Mouse (Mus musculus) small intestine, adult 2 months (tissue): ENCODE results near the gene Fam149b. TPM values are rescaled to one million over a fixed set of nuclear protein-coding genes. Genes with fewer than 3 reads are reported as not detected.

Source experiments
- H3K27ac ChIP-seq: fragments of 200-500 bp; 2 replicates; pipeline ENCODE4 v1.5.1; 2012; ENCODE audit warnings: low read depth, low read length, control low read depth, inconsistent platforms; ENCODE audit not compliant: insufficient read depth
- H3K27me3 ChIP-seq: fragments of 200-500 bp; 2 replicates; pipeline ENCODE4 v1.6.1; 2012; ENCODE audit warnings: mild to moderate bottlenecking, moderate library complexity, low read length, inconsistent platforms; ENCODE audit not compliant: control insufficient read depth, insufficient read depth
- H3K36me3 ChIP-seq: fragments of 200-500 bp; 2 replicates; pipeline ENCODE4 v1.6.1; 2012; ENCODE audit warnings: mild to moderate bottlenecking, low read length, control low read depth, inconsistent platforms; ENCODE audit not compliant: control insufficient read depth, insufficient read depth
- H3K4me1 ChIP-seq: fragments of 200-500 bp; 2 replicates; pipeline ENCODE4 v1.6.1; 2012; ENCODE audit warnings: low read length, inconsistent platforms, mixed read lengths; ENCODE audit not compliant: control insufficient read depth, insufficient read depth, insufficient read length
- H3K4me3 ChIP-seq: fragments of 200-500 bp; 2 replicates; pipeline ENCODE4 v1.5.1; 2012; ENCODE audit warnings: low read depth, mild to moderate bottlenecking, control low read depth, inconsistent platforms, low read length, moderate library complexity
- CTCF ChIP-seq: fragments of 200-500 bp; IDR thresholded peaks from 2 replicates; pipeline ENCODE4 v1.5.1; 2012; ENCODE audit warnings: low read depth, mild to moderate bottlenecking, control low read depth, inconsistent platforms, low read length, moderate library complexity, mixed read lengths; ENCODE audit not compliant: insufficient replicate concordance, insufficient read length; ENCODE audit errors: extremely low read depth
- POLR2A ChIP-seq: fragments of 200-500 bp; IDR thresholded peaks from 2 replicates; pipeline ENCODE4 v1.6.1; 2012; ENCODE audit warnings: low read depth, mild to moderate bottlenecking, control low read depth, inconsistent platforms, low read length, moderate library complexity
- WGBS: fragments of 180-500 bp; shearing (Covaris S2); methylation state at CpG from one replicate; pipeline ENCODE4 v1.1.7; 2018; 5-methylcytosine and 5-hydroxymethylcytosine counted together
- polyA plus RNA-seq: library from polyadenylated mRNA; depleted of rRNA; stranded (reverse); fragments of >200 nt; gene quantifications from 2 replicates; pipeline ENCODE4 v1.2.3, GENCODE M21; 2012; rRNA removed

The Fam149b gene
- polyA plus RNA-seq, 1 experiment = 17.0 TPM

DNA sequence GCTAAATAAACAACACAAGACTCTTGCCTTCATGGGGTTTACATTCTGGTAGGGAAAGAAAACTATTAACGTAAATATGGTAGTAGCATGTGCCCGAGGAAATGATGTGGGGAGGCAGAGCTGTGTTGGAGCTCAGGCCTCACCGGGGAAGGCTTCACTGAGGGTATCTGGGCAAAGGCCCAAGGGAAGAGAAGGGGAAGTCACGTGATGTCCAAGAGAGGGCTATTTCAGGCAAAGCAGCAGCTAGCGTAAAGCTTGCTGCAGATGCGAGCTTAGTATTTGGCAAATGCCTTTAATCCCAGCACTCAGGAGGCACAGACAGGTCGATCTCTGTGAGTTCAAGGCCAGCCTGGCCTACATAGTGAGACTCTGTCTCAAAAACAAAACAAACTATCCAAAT lies 74.3 kb downstream of the Fam149b start:
- TF ChIP-seq POLR2A = no peak
- no peak for TF ChIP-seq CTCF
- Histone ChIP-seq H3K36me3 (no peaks in the 10 kb centered on the region), H3K4me1 (no peaks in the 10 kb centered on the region), H3K4me3 (no peak overlapping the region), H3K27me3 (no peaks in the 10 kb centered on the region), H3K27ac (no peak overlapping the region)
- WGBS = 71% methylated on average over 7 of the region's 7 CpGs

DNA sequence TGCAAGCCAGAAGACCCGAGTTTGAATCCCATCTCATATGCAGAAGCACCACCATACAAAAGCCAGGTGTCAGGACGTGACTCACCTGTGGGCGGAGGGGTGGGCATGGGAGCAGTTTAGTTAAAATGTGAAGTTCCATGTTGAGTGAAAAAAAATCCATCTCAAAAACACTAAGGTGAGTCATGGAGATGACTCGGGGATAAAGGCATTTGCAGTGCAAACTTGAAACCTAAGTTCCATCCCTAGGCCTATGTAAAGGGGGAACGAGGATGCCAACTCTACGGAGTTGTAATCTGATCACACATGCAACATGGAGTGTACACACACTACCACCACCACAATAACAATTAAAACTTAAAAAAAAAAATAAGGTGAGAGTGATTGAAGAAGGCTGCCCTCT lies 75.1 kb downstream of the Fam149b start:
- no peaks in the 10 kb centered on the region for H3K4me1 ChIP-seq
- TF ChIP-seq POLR2A (no peak), CTCF (no peak)
- WGBS = 88% methylated on average over 6 of the region's 6 CpGs
- no peak overlapping the region for H3K27ac ChIP-seq
- no peaks in the 10 kb centered on the region for H3K36me3 ChIP-seq
- H3K27me3 ChIP-seq = no peaks in the 10 kb centered on the region
- no peak overlapping the region for H3K4me3 ChIP-seq

DNA sequence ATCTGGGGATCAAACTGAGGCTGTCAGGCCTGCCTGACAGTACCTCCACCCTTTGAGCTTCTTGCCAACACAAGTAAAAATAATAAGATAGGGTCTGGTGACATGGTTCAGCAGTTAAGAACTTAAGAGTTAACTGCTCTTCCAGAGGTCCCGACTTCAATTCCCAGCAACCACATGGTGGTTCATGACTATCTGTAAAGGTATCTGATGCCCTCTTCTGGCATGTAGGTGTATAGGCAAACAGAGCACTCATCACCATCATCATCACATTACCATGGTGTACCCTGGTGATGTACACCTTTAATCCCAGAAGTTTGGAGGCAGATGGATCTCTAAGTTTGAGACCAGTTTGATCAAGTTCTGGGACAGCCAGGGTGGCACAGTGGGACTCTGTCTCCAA lies 80.6 kb downstream of the Fam149b start:
- Histone ChIP-seq H3K27ac (no peak overlapping the region), H3K27me3 (no peaks in the 10 kb centered on the region), H3K4me3 (no peak overlapping the region), H3K36me3 (no peaks in the 10 kb centered on the region), H3K4me1 (no peaks in the 10 kb centered on the region)
- no peak for TF ChIP-seq POLR2A
- no peak for TF ChIP-seq CTCF
- WGBS = 35% methylated on average over 1 of the region's 1 CpGs

- H3K36me3 ChIP-seq = no peaks in the 10 kb centered on the region
These were observed 81.9 kb downstream of the Fam149b start for GRCm38 (mm10) chr14:20429833-20430232.

DNA sequence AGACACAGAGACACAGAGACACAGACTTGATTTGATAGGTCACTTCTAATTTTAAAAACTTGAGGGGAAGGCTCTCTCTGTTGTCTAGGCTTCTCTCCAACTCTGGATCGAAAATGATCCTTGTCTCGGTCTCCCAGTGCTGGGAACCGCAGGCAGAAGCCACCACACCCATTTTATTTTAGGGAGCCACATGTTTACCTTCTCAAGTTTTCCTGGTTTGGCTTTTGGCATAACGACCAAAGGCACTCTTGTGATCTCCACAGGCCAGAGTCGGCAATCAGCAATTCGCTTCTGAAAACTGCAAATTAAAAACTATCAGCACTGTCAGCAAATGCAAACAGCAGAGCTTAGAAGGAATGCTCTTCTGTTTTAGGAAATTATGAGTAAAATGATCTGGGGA lies 83.8 kb downstream of the Fam149b start:
- TF ChIP-seq POLR2A (no peak), CTCF (no peak)
- Histone ChIP-seq H3K4me3 (no peak overlapping the region), H3K27me3 (no peaks in the 10 kb centered on the region), H3K36me3 (no peaks in the 10 kb centered on the region), H3K27ac (no peak overlapping the region), H3K4me1 (no peaks in the 10 kb centered on the region)
- WGBS = 30% methylated on average over 6 of the region's 6 CpGs

More at GRCm38 (mm10) chr14:20429833-20430232, 81.9 kb downstream of the Fam149b start:
- Histone ChIP-seq H3K27me3 (no peaks in the 10 kb centered on the region), H3K27ac (no peak overlapping the region), H3K4me3 (no peak overlapping the region), H3K4me1 (no peaks in the 10 kb centered on the region)
- TF ChIP-seq CTCF = no peak
- TF ChIP-seq POLR2A = no peak
- 43% methylated on average over 1 of the region's 1 CpGs for WGBS

DNA sequence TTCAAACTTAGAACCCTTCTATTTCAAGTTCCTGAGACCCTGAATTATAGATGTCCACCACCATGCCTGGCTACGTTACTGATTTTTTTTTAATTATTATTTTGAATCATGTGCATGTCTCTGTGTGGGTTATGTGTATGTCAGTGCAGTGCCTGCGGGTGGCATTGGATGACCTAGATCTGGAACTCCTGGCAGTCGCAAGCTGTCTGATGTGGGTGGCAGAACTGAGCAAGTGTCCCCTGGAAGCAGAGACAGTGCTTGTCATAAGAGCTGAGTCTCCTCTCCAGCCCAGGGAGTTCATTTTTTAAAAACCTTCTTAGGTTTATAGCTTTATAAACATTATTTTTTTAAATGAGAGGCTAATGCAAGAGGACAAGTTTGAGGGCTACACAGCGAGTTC lies 84.5 kb downstream of the Fam149b start:
- Histone ChIP-seq H3K36me3 (no peaks in the 10 kb centered on the region), H3K27ac (no peak overlapping the region), H3K27me3 (no peaks in the 10 kb centered on the region), H3K4me3 (no peak overlapping the region), H3K4me1 (no peaks in the 10 kb centered on the region)
- TF ChIP-seq CTCF (no peak), POLR2A (no peak)
- 85% methylated on average over 4 of the region's 4 CpGs for WGBS

Other genes starting within 250 kb of the Fam149b start
- 5.7 and 8.3 TPM in 2 replicates for gene Saysd1, start 209.6 kb upstream of the Fam149b start, polyA plus RNA-seq
- gene Kcnk5, start 166.4 kb upstream of the Fam149b start, polyA plus RNA-seq = 13.9 and 48.0 TPM in 2 replicates
- 0.71 and 1.8 TPM in 2 replicates for gene Kcnk16, start 79.0 kb upstream of the Fam149b start, polyA plus RNA-seq
- 6.8 and 12.2 TPM in 2 replicates for gene Nudt13, start 53.5 kb upstream of the Fam149b start, polyA plus RNA-seq
- gene Ecd, start within 50 bp of the Fam149b start, polyA plus RNA-seq = 4.8 and 8.2 TPM in 2 replicates
- gene Dnajc9, start 40.7 kb downstream of the Fam149b start, polyA plus RNA-seq = 15.1 and 21.1 TPM in 2 replicates
- gene Mrps16, start 45.5 kb downstream of the Fam149b start, polyA plus RNA-seq = 22.4 and 28.1 TPM in 2 replicates
- gene Cfap70, start 104.1 kb downstream of the Fam149b start, polyA plus RNA-seq = not detected in 2 replicates
- 37.3 and 55.7 TPM in 2 replicates for gene Anxa7, start 132.0 kb downstream of the Fam149b start, polyA plus RNA-seq
- gene Mss51, start 148.7 kb downstream of the Fam149b start, polyA plus RNA-seq = 0.09 and 0.22 TPM in 2 replicates
- 1.7 and 4.7 TPM in 2 replicates for gene Ppp3cb, start 198.4 kb downstream of the Fam149b start, polyA plus RNA-seq